Mouse (Mus musculus) right cerebral cortex, postnatal 25 days (tissue): ENCODE data around the gene Scn1b.

Source experiments
- DNase-seq: peaks from one replicate; pipeline ENCODE4 v3.0.0; 2022

The Scn1b gene

DNA sequence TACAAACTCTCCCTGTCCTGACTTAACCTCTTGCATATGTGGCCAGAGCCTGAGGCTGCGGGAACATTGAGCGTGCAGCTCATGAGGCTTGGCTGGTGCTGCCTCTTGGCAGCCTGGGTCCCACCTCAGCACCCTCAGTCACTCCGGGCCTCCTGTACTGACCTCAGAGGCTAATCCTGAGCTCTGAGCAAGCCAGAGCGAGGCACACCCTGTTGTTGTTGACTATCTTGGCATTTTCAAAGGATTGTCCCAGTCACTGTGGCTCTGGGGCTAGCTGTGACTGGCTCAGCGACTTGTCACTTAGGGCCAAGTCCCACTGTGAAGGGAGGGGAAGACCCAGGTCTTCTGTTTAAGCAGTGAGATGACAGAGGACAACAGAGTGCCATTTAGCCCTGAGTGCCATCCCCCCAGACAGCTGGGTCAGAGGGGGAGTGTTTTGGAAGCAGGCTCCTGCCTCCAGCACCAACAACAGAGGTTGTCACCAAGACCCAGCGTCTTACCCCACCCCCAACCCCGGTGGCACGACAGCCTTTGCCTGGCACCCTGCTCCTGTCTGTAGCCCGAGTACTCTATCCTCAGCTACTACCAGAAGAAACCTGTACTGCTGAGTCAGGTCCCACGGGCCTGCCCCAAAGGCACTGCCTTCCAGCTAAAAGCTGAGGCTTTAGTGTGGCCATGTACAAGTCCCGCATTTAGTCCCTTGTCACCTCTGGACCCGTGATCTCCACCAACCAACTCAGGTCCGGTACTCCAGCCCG is 43.8 kb downstream of the Scn1b start:
- DNase-seq = no peak

DNA sequence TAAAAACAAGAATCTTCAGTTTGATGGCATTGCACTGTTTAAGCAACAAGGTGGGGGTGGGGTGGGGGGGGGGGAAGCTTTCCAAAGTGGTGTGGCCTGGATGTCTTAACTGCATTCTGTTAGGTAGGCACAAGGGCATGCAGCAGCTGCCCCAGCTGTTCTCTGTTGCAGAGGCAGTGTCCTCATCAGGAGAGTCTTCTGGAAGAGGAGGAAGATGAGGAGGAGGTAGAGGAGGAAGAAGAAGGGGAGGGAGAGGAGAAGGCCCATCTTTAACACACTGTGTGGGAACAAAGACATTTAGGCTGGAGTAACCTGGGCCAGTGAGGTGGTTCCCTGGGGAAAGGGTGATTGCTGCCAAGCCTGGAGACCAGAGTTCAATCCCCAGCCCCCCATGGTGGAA is 44.7 kb downstream of the Scn1b start:
- no peak for DNase-seq

DNA sequence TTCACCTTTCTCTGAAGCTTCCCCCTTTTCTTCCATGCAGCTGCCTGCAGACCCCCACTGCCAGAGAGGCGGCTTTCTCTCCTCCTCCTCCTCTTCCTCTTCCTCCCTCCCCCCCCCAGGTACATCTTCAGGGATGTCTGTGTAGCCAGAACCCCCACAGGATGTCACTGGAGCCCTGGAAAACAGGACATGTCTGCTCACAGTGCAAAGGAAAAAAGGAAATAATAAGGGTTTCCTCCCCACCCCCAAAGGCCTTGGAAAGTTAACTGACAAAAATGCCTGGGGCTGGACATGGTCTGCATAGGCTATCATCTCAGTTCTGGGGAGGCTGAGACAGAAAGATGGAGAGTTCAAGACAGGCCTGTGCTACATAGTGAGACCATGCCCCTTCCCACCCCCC is 45.7 kb downstream of the Scn1b start:
- DNase-seq = no peak

DNA sequence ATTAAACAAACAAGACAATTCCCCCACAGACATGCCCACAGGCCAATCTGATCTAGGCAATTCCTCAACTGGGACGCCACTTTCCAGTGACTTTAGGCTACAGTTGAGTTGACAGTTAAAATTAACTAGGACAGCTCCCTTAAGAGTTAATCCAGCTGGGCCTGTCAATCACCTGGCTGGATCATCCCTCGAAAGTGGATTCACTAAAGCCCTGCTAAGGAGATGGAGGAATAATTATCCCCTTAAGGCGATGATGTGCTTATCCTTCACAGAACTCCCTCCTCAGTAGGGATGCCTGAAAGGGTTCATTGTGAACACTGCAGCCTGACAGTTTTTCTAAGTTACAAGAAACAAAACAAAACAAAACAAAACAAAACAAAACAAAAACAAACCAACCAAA is 46.2 kb downstream of the Scn1b start:
- no peak for DNase-seq

DNA sequence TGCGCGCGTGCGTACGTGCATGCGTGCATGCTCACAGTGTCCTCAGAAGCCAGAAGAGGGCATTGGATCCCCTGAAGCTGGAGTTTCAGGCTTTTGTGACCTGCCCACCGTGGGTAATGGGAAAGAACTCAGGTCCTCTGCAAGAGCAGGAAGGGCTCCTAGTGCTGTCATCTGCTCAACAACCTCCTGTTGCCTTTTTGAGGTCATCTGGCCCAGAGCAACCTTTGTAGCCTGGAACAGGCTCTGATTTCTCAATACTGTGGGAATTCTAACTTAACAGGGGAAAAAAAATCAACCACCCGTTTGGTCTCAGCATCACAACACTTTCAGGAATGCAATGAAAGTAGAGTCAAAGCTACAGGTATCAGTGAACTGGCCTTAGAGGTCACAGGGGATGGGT is 47.1 kb downstream of the Scn1b start:
- DNase-seq = no peak

DNA sequence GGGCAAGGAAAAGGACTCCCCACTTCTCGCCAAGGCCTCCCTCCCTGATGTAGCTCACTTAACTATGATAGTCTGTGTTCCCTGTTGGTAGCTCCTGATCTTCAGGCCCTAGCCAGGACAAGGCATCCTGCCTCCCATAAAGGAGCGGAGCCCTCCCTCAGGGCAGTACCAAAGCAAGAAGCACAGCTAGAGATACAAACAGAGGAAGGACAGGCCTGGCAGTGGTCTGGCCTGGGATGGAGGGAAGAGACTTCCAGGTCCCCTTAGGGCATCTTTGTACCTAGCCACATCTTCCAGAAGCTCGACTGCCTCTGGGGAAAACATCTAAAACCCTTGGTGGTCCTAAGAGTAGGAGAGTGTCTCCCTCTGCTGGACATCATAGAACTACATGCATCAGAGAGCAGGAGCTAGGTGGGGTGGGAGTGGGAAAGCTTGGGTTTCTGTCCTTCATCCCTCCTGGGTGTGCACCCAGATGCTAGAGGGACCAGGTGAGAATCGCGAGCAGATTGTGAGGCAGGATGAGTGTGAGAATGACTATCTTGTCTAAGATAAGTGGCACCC is 48.8 kb downstream of the Scn1b start:
- no peak for DNase-seq

DNA sequence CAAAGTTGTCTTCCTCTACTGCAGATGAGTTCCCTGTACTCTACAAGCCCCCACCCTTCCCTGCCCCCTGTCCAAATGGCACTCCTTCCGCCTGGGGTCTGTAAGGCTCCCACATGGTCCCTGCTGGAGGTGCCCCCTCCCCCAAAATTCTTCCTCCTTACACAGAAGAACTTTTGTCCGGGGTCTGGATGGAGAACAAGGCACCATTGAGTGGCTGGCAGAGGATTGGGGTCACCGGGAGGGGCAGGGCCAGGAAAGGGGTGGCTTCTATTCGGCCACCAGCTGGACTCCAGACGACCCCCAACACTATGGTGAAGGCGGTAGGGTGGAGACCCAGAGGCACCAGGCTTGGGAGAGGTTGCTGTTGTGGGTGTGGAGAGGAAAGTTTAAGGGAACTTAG is 49.3 kb downstream of the Scn1b start:
- DNase-seq = no peak

DNA sequence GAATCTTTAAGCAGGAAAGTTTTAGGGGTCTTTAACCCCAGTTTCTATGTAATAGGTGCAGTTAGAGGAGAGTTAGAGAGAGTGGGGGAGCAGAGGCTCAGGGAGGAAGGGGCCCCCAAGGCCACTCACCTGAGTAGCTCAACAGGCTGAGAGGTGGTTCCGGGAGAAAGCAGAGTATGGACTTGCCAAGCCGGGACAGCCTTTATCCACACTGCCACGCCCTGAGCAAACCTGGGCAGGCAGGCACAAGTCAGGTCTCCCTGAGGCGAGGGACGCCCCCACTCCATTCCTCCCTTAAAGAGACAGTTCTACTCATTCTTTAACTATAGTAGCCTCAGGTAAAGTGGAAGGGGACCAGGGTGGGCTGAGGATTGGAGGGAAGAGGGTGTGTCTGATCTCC is 50.3 kb downstream of the Scn1b start, which contains the start of gene Fxyd3:
Fxyd3 (minus strand) TSS at position 213 of the 400 bp plus-strand sequence.
- no peak for DNase-seq

DNA sequence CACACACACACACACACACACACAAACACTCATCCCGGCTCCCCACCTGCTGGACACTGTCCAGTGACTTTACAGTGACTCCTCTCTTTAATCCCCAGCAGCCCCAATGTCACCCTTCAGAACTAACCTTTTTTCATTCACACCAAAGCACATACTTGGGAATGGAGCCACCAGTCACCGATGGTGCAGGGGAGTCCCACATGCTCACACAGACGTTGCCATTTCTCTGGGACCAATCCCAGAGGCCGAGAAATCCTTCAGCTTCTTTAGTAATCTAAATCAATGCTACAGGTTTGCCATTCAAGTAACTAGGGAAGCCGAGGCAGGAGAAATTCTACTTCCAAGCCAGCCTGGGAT is 52.1 kb downstream of the Scn1b start:
- no peak for DNase-seq

DNA sequence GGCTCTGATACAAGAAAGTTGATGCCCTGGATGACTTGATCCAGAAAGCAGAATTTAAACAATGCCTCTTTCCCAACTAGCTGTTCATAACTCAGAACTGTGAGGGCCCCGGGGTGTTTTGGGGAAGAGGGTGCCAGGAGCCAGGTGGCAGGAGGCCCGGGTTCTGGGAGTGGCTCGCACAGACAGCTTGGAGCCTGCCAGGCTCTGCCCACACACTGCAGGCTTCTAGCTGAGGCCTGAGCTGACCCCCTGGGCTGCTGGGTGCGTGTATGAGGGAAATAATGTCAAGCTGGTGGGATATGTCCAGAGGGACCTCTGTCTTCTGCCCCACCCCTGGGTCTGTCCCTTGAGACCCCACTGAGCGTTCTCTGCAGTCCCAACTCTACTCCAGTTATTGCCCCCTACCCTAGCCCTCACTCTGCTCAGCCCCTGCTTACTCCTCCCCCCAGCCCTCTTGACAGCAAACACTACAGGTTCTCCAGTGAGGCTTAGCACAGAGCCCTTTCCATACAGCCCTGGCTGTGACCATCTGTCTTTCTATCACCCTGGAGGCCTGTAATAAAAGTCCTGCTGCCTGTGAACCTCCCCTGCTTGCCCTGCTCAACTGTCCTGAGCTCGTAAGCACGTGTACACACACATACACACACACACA is 52.6 kb downstream of the Scn1b start:
- no peak for DNase-seq

DNA sequence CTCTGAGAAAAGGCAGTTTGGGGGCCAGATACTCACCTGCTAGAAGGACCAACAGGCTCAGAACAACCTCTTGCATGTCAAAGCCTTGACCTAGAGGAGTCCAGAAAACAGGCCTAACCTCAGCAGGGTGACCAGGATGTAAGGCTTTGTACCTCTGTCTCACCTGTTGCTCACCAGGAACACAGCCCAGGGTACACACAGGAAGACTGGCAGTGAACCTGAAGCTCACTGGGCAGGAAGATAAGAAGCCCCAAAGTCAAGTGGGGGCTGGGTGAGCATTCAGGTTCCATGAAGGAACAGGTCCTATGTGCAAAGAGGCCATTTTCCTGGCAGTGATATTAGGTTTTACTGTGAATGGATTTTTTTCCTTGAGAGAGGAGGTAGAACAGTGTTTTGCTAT is 53.3 kb downstream of the Scn1b start:
- DNase-seq = no peak

DNA sequence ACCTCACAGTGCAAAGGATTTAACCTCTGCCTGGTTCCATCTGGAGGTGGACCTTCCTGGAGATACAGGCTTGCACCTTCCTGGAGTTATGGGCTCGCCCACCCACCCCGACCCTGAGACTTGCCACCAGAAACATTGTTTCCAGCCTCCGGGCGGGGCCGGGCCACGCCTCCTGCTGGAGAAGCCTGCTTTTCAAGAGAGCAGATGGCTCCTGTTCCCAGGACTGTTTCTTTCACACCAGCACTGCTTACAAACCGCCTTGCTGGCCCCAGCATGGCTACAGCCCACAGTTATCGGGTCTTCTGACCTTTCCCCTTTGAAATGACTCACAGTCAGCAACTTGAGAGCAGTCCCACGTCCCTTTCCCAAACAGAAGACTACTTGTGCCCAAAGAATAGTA is 54.5 kb downstream of the Scn1b start:
- no peak for DNase-seq

DNA sequence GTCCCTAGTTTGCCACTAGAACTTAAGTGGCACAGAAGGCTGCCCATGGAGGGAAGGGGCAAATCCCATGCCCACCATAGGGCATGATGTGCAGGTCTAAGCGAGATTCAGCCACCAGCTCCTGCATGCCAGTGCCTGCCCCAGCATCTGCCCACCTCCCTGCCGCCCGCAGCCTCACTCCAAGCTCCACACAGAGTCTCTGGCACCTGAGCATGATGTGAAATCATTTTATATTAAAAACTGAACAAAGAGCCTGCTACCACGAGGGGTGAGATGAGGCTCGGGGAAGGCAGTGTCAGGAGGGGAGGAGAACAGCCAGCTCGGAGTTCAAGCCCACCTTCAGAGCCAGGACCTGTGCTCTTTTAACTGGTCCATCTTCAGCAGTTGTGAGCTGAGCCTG is 56.5 kb downstream of the Scn1b start:
- no peak for DNase-seq

DNA sequence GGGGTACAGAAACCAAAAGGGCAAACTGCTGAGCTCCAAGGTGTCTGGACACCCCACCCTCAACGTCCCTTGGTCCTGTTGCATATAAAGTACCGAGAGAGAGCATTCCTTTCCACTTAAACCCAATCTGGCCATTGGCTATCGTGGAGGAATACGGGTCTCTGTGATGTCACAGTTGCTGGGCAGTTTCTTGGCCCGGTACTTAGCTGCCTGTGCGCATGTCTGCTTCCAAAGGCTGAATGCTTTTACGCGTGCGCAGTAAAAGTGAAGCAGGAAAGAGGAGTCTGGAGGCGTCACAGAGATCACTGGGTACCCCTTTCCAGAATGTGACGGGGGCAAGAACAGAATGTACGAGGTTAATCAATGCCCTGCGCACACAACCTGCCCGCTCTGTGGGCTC is 57.3 kb downstream of the Scn1b start:
- no peak for DNase-seq

DNA sequence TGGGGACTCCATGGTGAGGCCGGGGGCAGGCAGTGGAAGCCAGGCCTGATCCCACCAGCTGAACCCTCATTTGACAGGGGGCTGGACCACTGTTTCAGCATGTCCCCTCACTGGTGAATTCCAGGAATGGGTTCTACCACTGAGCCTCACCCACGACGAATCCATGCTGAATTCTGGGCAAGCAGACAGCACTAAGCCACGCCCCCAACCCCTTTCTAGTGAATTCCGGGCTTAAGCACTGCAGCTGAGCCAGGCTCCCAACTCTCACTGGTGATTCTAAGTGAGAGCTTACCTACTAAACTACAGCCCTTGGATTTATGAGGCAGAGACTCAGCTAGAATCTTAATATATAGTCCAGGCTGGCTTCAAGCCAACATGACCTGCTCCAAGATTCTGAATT is 59.0 kb downstream of the Scn1b start:
- DNase-seq = no peak
